Mouse (Mus musculus) adipocyte (in vitro differentiated cells): ENCODE results near the gene Ampd1.
A peak's percentile ranks its signal among the peaks of the same experiment; 100 is the strongest.

ENCODE experiments used
- DNase-seq: peaks from one replicate; pipeline ENCODE4 v3.0.0-alpha.2; 2016; ENCODE audit warnings: low spot score

Gene Ampd1

GRCm38 (mm10) chr3:103073771-103074170 lies at the start of gene Ampd1:
Gene Ampd1, plus strand, starts transcription at chr3:103074014.
- no peak for DNase-seq

- peak; percentile 18 for DNase-seq
These were observed 47.6 kb upstream of the Ampd1 start for GRCm38 (mm10) chr3:103026174-103026573.

DNA sequence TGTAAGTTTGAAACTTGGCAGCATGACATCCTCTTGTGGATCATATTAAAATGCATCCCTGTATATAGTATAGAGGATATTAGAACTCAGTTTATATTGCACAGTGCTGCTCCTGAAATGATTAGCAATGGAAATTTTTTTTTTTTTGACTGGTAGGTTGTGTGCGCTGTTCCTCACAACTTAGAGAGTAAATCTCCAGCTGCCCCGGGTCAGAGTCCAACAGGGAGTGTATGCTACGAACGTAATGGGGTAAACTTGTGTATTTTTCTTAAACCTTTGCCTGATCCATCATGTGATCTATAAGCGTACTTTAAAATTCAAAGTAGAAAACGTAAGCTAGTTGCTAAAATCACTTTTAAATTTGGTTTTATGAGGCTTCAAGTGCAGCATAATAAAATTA lies 33.5 kb upstream of the Ampd1 start:
- DNase-seq: no peak

- DNase-seq: no peak
These were observed 32.9 kb upstream of the Ampd1 start for GRCm38 (mm10) chr3:103040861-103041379.

DNA sequence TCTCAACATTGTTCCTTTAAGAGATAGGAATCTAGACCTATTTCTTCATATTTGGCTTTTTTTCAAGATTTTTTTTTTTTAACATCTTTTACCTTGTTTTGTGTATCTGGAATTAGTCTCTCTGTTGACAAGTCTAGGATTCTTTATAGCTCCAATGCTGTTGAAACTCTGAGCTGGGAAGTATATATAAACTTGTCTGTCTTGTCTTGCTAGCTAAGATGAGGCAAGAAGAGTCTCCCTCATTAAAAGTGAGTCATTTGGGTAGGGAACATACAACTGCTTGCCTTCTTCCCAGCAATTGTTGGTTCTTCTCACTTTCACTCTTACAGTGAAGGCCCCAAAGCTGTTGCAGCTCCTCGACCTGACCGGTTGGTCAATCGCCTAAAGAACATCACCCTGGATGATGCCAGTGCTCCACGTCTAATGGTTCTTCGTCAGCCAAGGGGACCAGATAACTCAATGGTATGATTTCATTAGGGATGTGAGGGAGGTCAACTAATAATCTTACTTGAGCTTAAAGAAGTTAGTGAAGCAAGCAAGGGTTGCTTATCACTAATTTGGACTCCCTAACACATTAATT lies 17.7 kb upstream of the Ampd1 start:
- peak; percentile 8 for DNase-seq

DNA sequence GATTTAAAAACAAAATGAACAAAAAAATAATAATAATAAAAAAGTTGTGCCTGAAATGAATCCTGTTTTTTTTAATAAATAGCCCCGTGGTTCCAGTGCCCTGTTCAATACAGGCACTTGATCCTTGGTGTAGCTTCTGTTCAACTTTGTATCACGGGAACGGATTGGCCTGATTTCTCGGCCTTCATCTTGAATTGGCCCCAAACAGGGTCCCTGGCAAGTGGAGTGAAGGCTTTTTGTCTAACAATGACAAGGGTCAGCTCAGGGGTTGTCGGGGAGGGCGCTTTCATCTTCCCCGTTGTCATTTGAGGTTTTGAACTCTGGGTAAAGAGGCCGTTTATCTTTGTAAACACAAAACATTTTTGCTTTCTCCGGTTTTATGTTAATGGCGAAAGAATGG lies 16.1 kb upstream of the Ampd1 start:
- DNase-seq: no peak

GRCm38 (mm10) chr3:103058207-103059157 lies 15.3 kb upstream of the Ampd1 start, which contains the start of gene Nras:
Gene Nras, plus strand, starts transcription at chr3:103058285.
- peak; percentile 95 for DNase-seq

GRCm38 (mm10) chr3:103066927-103067326 lies 6.9 kb upstream of the Ampd1 start:
- DNase-seq: no peak

GRCm38 (mm10) chr3:103068971-103069370 lies 4.8 kb upstream of the Ampd1 start:
- no peak for DNase-seq

DNA sequence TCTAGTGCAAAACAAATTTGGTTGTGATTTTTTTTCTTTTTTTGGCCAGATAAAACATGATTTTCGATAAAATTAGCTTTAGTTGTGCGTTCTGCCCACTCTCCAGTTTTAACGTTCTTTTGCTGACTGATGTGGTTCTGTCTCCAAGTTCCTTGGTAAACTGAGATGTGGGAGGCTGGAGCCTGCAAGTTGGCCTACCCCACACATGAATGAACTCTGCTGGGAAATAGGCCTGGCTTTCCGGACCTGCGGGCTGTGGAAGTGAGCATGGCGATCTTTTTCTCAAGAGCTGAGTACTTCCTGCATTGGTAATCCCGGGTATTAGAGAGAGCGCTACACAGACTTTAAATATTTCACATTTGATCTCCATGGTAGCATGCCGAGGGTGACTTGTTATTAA lies 2.1 kb downstream of the Ampd1 start:
- DNase-seq: no peak

GRCm38 (mm10) chr3:103076476-103076875 lies 2.7 kb downstream of the Ampd1 start:
- DNase-seq: no peak

GRCm38 (mm10) chr3:103079301-103079700 lies 5.5 kb downstream of the Ampd1 start:
- no peak for DNase-seq

DNA sequence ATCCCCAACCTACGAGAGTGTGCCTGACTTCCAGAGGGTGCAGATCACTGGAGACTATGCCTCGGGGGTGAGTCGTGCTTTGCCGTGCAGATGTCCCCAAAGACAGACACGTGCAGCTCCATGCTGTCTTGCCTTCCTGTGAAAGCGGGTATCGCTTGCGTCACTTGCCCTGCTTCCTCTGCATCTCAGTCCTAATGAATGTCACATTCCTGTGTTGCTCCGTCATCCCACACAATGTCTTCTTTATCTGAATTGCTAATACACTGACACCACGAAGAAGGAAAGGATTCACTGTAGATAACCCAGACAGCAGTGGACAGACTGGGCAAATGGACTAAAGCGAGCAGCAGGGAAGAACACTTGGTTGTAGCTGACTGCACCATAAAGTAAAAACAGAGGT lies 7.2 kb downstream of the Ampd1 start:
- DNase-seq: no peak

GRCm38 (mm10) chr3:103081861-103082453 lies 8.1 kb downstream of the Ampd1 start:
- no peak for DNase-seq

GRCm38 (mm10) chr3:103082761-103083160 lies 8.9 kb downstream of the Ampd1 start:
- DNase-seq: no peak

- no peak for DNase-seq
These were observed 12.2 kb downstream of the Ampd1 start for GRCm38 (mm10) chr3:103085986-103086385.

DNA sequence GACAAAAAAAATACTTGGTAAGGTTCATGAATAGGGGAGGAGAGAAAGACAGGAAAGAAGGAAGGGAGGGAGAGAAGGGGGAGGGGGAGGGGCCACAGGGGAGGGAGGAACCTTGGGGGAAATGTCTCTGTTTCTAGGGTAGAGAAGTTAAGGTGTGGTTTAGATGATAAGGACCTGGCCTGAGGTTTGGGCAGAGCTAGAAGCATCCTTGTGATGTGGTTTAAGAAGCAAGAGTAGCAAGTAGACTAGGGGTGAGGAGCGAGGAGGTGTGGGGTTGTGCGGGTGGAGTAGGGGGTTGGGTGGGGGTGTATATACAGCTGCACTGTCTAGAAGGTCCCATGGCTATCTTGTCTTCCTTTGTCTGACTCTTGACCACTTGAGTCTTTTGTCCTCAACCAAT lies 17.9 kb downstream of the Ampd1 start:
- DNase-seq: no peak

GRCm38 (mm10) chr3:103098662-103099061 lies 24.8 kb downstream of the Ampd1 start:
- DNase-seq: no peak

DNA sequence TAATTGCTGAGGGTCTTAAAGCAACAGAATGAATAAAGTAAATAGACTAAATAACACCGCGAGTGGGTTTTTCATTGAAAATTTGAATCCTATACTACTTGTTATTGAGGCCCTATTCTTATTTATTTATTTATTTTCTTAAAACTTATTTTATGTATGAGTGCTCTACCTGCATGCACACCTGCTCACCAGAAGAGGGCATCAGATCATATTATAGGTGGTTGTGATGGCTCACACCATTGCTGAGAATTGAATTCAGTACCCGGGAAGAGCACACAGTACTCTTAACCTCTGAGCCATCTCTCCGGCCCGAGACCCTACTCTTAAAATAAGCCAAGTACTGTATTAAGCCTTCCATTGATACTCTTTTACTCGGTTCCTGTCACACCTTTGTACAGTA lies 25.9 kb downstream of the Ampd1 start:
- DNase-seq: no peak

- peak; percentile 51 for DNase-seq
These were observed 26.9 kb downstream of the Ampd1 start for GRCm38 (mm10) chr3:103100735-103101134.

GRCm38 (mm10) chr3:103101194-103101593 lies 27.4 kb downstream of the Ampd1 start:
- no peak for DNase-seq

DNA sequence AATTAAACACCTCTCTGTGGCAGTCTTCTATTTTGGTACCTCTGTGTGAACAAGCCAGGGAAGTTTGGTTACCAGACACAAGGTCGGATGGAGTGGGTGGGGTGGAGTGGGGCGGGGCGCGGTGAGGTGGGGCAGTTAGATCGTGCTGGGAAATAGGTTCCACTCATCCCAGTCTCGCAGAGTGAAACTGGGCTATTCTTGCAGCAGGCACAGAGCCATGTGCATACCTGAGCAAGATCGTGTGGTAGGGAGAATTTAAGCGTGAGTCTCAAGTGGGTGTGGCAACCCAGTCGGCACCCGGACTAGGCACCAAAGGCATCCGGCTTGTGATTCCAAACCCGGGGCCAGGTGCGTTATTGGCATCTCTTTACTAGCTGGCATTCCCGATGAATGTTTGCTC lies 28.1 kb downstream of the Ampd1 start:
- DNase-seq: no peak
